Mouse (Mus musculus) CD4-positive, CD25-positive, alpha-beta regulatory T cell, adult 4 months (primary cell): ENCODE data around the gene Pitpna. TPM values are rescaled to one million over a fixed set of nuclear protein-coding genes. Genes with fewer than 3 reads are reported as not detected.

Experiments
- ATAC-seq: one replicate; pipeline ENCODE4 v1.8.0; 2017
- polyA plus RNA-seq, 2 experiments: library from polyadenylated mRNA; unstranded; fragments of 100-300 nt; shearing (Covaris generic); gene quantifications; one replicate each; pipeline ENCODE4 v1.2.1; 2017

Pitpna gene
- polyA plus RNA-seq, 2 experiments from 2014 or later = 22.1 to 42.5 TPM

- no peak for ATAC-seq
Measured at GRCm38 (mm10) chr11:75635315-75635714, 47.4 kb downstream of the Pitpna start.

DNA sequence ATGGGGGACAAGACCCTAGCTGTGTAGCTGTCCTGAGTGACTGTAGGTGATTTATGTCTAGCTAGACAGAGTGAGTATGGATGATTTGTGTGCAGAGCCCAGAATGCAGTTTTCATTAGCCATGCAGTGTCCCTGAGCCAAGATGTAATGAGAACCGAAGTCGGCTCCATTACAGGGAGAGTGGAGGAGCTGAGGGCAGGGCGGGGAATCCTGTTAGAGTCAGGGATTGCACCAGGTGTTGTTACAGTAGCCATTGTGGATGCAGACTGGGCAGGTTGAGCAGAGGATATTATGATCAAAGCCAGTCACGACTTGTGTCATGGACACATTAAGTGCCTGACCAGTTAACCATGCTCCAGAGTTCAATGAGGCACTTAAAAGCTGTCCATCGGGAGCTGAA is 55.4 kb downstream of the Pitpna start:
- no peak for ATAC-seq

GRCm38 (mm10) chr11:75644684-75645083 is 56.8 kb downstream of the Pitpna start:
- ATAC-seq = no peak

DNA sequence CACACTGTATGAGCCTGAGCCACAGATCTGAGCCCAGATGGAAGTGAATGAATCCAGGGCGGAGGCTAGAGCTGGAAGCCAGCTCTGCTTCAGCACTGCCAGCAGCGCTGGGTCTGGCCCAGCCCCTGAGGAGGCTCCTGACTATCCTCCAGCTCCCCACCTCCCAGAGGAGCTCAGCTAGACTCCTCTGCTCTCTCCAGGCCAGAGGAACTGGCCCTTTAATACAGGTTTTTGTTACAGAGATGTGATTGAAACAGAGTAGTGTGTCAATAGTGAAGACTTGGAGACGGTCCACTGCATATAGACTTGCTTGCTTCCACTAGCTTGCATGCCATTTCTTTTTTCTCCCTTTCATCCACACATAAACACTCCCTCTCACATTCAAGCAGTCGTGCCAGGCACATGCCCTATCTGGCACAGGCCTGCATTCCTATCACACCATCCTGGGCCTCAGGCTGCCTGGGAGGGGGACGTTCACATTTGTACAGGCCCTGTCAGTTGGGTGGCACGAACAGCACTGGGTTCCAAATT is 59.8 kb downstream of the Pitpna start:
- no peak for ATAC-seq

- no peak for ATAC-seq
Measured at GRCm38 (mm10) chr11:75649155-75649561, 61.3 kb downstream of the Pitpna start.

DNA sequence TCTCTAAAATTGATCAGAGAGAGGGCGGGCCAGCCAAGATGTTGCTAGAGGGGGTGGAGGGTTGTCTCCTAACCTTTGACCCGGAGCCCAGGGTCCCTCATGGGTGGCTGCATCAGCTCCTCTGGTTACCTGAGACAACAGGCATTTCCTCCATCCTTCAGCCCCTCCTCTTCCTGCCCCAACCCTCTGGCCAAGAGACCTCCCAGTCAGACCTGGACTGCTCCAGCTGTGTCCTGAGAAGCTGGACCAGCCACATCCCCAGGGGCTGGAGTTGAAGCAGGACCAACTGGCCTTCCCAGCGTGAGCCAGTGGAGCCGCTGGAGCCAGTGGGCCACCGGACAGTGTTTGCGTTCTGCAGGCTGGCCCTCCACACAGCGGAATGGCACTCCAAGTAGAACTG is 62.4 kb downstream of the Pitpna start, which contains the start of gene Myo1c:
Gene Myo1c (plus strand): TSS at position 194 of the 400 bp plus-strand sequence.
- no peak for ATAC-seq

GRCm38 (mm10) chr11:75650958-75651425 is 63.1 kb downstream of the Pitpna start:
- ATAC-seq = no peak

DNA sequence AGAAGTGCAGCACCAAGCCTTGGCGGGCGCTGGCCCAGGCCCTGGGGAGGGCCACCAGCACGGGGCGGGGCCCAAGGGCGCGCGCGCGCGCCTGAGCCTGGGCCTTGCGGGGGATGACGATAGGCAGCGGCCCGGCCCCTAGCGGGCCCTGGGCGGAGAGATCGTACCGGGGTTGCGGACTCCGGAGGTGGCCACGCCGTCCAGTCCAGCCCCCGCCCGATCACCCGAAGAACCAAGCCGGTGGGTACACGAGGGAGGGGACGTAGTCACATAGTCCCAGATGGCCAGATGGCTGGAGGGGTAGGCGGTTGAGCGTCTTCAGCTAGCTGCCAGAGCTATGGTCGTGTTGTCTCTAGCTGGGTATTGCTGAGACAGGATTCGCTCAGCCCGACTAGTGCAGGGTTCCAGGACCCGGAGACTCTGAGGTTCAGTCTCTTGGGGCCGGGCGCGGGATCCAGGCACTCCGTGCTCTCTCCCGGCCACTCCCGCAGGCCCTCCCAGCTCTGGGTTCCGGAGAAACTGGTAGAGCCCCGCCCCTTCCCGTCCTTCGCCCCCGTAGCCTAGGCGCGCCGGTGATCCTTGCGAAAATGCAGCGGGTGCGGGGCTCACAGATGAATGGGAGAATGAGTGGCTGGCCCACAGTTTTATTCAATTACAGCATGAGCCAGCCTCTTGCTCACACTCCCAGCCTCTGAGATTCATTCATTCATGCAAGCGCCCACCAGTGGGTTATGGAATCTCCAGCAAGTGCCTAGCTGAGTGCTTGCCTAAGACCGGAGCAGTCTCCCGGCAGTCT is 63.7 kb downstream of the Pitpna start:
- peak; percentile 61 for ATAC-seq

- peak; percentile 8 for ATAC-seq
Measured at GRCm38 (mm10) chr11:75652222-75652941, 64.5 kb downstream of the Pitpna start.

GRCm38 (mm10) chr11:75652942-75653684 is 65.2 kb downstream of the Pitpna start:
- ATAC-seq = no peak

DNA sequence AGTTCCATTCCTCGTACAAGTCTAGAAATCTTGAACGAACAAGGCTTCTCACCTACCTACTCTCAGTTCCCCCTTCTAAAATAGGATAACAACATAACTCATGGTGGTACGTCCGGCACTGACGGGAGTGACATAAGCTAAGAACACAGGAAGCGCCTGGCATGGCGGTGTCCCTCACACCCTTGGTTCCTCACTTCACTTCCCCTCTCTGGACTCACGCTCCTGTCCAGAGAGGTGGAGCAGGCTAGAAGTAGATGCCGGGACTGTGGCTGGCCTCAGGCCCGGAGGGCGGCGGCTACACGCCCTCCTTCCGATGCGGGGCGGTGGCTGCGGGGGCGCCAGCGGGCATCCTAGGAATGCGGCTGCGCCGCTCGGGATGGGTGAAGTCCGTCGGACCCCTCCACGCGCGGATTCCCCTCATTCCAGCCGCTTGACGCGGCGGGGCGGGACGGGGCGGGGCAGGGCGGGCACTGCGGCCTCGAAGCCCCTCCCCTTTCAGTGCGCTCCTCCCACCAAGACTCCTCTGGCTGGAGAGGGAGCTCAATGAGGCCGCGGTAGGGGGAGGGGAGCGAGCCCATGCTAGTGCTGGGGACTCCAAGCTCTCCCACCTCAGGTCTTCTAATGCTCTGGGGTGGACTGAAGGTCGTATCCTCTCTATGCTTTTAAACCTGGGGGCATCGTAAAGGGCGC is 66.0 kb downstream of the Pitpna start:
- peak; percentile 28 for ATAC-seq

- ATAC-seq = peak; percentile 22
Measured at GRCm38 (mm10) chr11:75654471-75655390, 66.8 kb downstream of the Pitpna start.

GRCm38 (mm10) chr11:75655621-75656545 is 68.0 kb downstream of the Pitpna start:
- peak; percentile 39 for ATAC-seq

GRCm38 (mm10) chr11:75656621-75657590 is 69.0 kb downstream of the Pitpna start:
- ATAC-seq = no peak

- ATAC-seq = no peak
Measured at GRCm38 (mm10) chr11:75657841-75658240, 69.9 kb downstream of the Pitpna start.

- ATAC-seq = no peak
Measured at GRCm38 (mm10) chr11:75658311-75658710, 70.4 kb downstream of the Pitpna start.

- ATAC-seq = no peak
Measured at GRCm38 (mm10) chr11:75658996-75659750, 71.3 kb downstream of the Pitpna start.
